Mouse (Mus musculus) testis, postnatal 14 days (tissue): ENCODE measurements around the gene Mlec.
A peak's percentile ranks its signal among the peaks of the same experiment; 100 is the strongest.
"Not testable (repeated sequence)": the region's sequence is repeated elsewhere in the genome, so short reads cannot be mapped to it uniquely, and the experiment has no call there.

Source experiments
- DNase-seq: peaks from one replicate; pipeline ENCODE4 v3.0.0; 2021; ENCODE audit warnings: low spot score

Mlec gene

GRCm38 (mm10) chr5:115179596-115179995 is 21.6 kb upstream of the Mlec start:
- DNase-seq, result no peak

GRCm38 (mm10) chr5:115177866-115178265 is 19.9 kb upstream of the Mlec start:
- no peak for DNase-seq

GRCm38 (mm10) chr5:115174554-115174953 is 16.6 kb upstream of the Mlec start:
- no peak for DNase-seq

- DNase-seq, result no peak
These were observed 12.2 kb upstream of the Mlec start for GRCm38 (mm10) chr5:115170150-115170549.

- no peak for DNase-seq
These were observed 10.8 kb upstream of the Mlec start for GRCm38 (mm10) chr5:115168641-115169415.

- no peak for DNase-seq
These were observed 9.4 kb upstream of the Mlec start for GRCm38 (mm10) chr5:115167396-115167795.

GRCm38 (mm10) chr5:115166815-115167194 is 8.8 kb upstream of the Mlec start:
- no peak for DNase-seq

- peak; percentile 62 for DNase-seq
These were observed 8.2 kb upstream of the Mlec start for GRCm38 (mm10) chr5:115165895-115166814.

GRCm38 (mm10) chr5:115165351-115165750 is 7.4 kb upstream of the Mlec start:
- DNase-seq, result no peak

GRCm38 (mm10) chr5:115164446-115164845 is 6.5 kb upstream of the Mlec start:
- DNase-seq, result not testable (repeated sequence)

GRCm38 (mm10) chr5:115163563-115163962 is 5.6 kb upstream of the Mlec start:
- peak; percentile 54 for DNase-seq

- DNase-seq, result not testable (repeated sequence)
These were observed 3.9 kb upstream of the Mlec start for GRCm38 (mm10) chr5:115161940-115162279.

- no peak for DNase-seq
These were observed 3.3 kb upstream of the Mlec start for GRCm38 (mm10) chr5:115161064-115161939.

GRCm38 (mm10) chr5:115160655-115161054 is 2.7 kb upstream of the Mlec start:
- DNase-seq, result no peak

GRCm38 (mm10) chr5:115159165-115159564 is 1.2 kb upstream of the Mlec start:
- no peak for DNase-seq

GRCm38 (mm10) chr5:115156933-115157589 is 918 bp downstream of the Mlec start:
- DNase-seq, result no peak

- DNase-seq, result no peak
These were observed 1.6 kb downstream of the Mlec start for GRCm38 (mm10) chr5:115156401-115156800.

GRCm38 (mm10) chr5:115155831-115156230 is 2.1 kb downstream of the Mlec start:
- no peak for DNase-seq

- DNase-seq, result no peak
These were observed 2.8 kb downstream of the Mlec start for GRCm38 (mm10) chr5:115155156-115155631.

GRCm38 (mm10) chr5:115152132-115152956 is 5.6 kb downstream of the Mlec start:
- no peak for DNase-seq

- DNase-seq, result no peak
These were observed 6.5 kb downstream of the Mlec start for GRCm38 (mm10) chr5:115151457-115151856.
